Mouse (Mus musculus) hindbrain, postnatal 0 days (tissue): ENCODE measurements around the gene Nfib. TPM values are rescaled to one million over a fixed set of nuclear protein-coding genes. Genes with fewer than 3 reads are reported as not detected.

Experiments used
- ATAC-seq: fragments of 200-750 bp; cut with Nextera tagmentation; 2 replicates; pipeline ENCODE4 v1.8.0; 2017; ENCODE audit warnings: mild to moderate bottlenecking, moderate TSS enrichment, moderate library complexity
- DNase-seq: peaks from one replicate; pipeline ENCODE4 v3.0.0-alpha.2; 2015; ENCODE audit warnings: low spot score
- H3K27ac ChIP-seq: fragments of 300-500 bp; sonication (generic); 2 replicates; pipeline ENCODE4 v1.5.1; 2014; ENCODE audit warnings: mild to moderate bottlenecking
- H3K27me3 ChIP-seq: fragments of 300-500 bp; sonication (generic); 2 replicates; pipeline ENCODE4 v1.6.1; 2014; ENCODE audit warnings: low read length, mixed read lengths; ENCODE audit not compliant: insufficient read depth
- H3K36me3 ChIP-seq: fragments of 300-500 bp; sonication (generic); 2 replicates; pipeline ENCODE4 v1.6.1; 2014; ENCODE audit warnings: low read length, mixed read lengths; ENCODE audit not compliant: insufficient read depth
- H3K4me1 ChIP-seq: fragments of 300-500 bp; sonication (generic); 2 replicates; pipeline ENCODE4 v1.6.1; 2014; ENCODE audit warnings: antibody characterized with exemption, low read length, mixed read lengths; ENCODE audit not compliant: insufficient read depth
- H3K4me2 ChIP-seq: fragments of 300-500 bp; sonication (generic); 2 replicates; pipeline ENCODE4 v1.6.1; 2014; ENCODE audit warnings: low read depth, mild to moderate bottlenecking, low read length, moderate library complexity, mixed read lengths
- H3K4me3 ChIP-seq: fragments of 300-500 bp; sonication (generic); 2 replicates; pipeline ENCODE4 v1.5.1; 2014; ENCODE audit warnings: low read length
- H3K9ac ChIP-seq: fragments of 300-500 bp; sonication (generic); replicated peaks from 2 replicates; pipeline ENCODE4 v1.6.1; 2014; ENCODE audit warnings: mild to moderate bottlenecking, low read length, moderate library complexity, mixed read lengths
- H3K9me3 ChIP-seq: fragments of 300-500 bp; sonication (generic); 2 replicates; pipeline ENCODE4 v1.6.1; 2016; ENCODE audit warnings: low read length, mixed read lengths
- CTCF ChIP-seq: IDR thresholded peaks from 2 replicates; pipeline ENCODE4 v1.5.1; 2016; ENCODE audit warnings: antibody characterized with exemption, control low read depth, low read depth
- WGBS: fragments of 180-500 bp; shearing (Covaris S2); extraction: QIAGEN DNeasy Blood & Tissue Kit; methylation state at CpG from one replicate; pipeline ENCODE4 v1.1.7; 2014; 5-methylcytosine and 5-hydroxymethylcytosine counted together
- polyA plus RNA-seq: library from polyadenylated mRNA; unstranded; fragments of >200 nt; fragmentation: Nextera tagmentation; extraction: Ambion mirVana; gene quantifications from 2 replicates; pipeline ENCODE4 v1.2.1, GENCODE M21; 2015
- total RNA-seq: library from RNA; depleted of rRNA; stranded (reverse); fragments of >200 nt; gene quantifications from 2 replicates; pipeline ENCODE4 v1.2.3, GENCODE M21; 2014

Gene Nfib
- total and polyA plus RNA-seq, 2 experiments from 2014 or later = 69.8 to 112 TPM

DNA sequence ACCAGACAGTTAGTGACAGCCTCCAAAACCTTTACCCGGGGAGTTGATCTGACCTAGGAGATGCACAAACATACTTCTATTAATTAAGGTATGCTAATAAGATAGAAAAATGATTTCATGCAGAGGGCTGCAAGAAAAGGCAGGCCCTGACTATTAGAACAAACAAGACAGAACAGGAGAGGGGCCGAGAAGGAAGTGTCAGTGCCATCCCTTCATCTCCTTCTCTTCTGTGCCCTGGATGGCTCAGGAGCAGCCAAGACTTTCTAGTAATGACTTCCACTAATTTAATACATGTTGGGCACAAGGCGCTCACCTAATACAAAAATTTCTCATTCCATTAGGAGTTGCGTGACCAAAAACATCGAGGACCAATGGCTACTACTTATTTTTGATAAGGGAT is 118.9 kb downstream of the Nfib start:
- Histone ChIP-seq H3K36me3 (no peaks in the 10 kb centered on the region), H3K4me1 (peaks cover 7% of the 10 kb centered on the region), H3K4me2 (0 out of 2 replicates have a peak overlapping the region, but pooled peaks have one; percentile 46), H3K27ac (no peak overlapping the region), H3K4me3 (no peak overlapping the region), H3K27me3 (no peaks in the 10 kb centered on the region), H3K9ac (no peak overlapping the region), H3K9me3 (no peaks in the 10 kb centered on the region)
- ATAC-seq (no peak), DNase-seq (no peak)
- no peak for TF ChIP-seq CTCF
- WGBS = 83% methylated on average over 5 of the region's 5 CpGs

- 52% methylated on average over 9 of the region's 9 CpGs for WGBS
- DNase-seq = no peak
- Histone ChIP-seq H3K27me3 (no peaks in the 10 kb centered on the region), H3K9me3 (no peaks in the 10 kb centered on the region), H3K4me1 (peaks cover 4% of the 10 kb centered on the region), H3K27ac (no peak overlapping the region), H3K9ac (no peak overlapping the region), H3K4me3 (no peak overlapping the region), H3K36me3 (no peaks in the 10 kb centered on the region), H3K4me2 (0 out of 2 replicates have a peak overlapping the region, but pooled peaks have one; percentile 10)
- TF ChIP-seq CTCF = no peak
- ATAC-seq = no peak
Measured at GRCm38 (mm10) chr4:82585536-82585935, 120.0 kb downstream of the Nfib start.

DNA sequence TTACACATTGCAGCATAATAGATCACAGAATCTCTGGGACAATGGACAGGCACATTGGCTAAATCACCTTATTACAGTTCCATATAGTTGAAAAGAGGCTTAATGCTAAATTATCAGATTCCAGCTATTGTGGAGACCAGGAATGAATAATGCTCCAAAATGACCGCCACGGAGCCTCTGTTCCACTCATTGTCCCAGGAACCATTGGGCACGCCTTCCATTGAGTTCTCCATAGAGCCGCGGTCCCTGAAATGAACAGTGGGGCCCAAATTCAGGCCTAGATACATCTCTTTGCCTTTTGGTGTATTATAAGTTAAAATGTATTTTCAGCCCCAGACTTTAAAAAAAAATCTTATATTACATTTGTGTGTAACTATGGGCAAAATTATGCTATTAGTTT is 120.5 kb downstream of the Nfib start:
- Histone ChIP-seq H3K27ac (no peak overlapping the region; the same call in 1 of the 2 replicates), H3K36me3 (no peaks in the 10 kb centered on the region), H3K9ac (no peak overlapping the region), H3K4me1 (peaks cover 4% of the 10 kb centered on the region), H3K27me3 (no peaks in the 10 kb centered on the region), H3K4me3 (no peak overlapping the region), H3K9me3 (no peaks in the 10 kb centered on the region), H3K4me2 (peak overlapping the region; percentile 31; the same call in 1 of the 2 replicates)
- DNase-seq (no peak), ATAC-seq (no peak)
- 49% methylated on average over 5 of the region's 5 CpGs for WGBS
- no peak for TF ChIP-seq CTCF

- Histone ChIP-seq H3K9ac (no peak overlapping the region), H3K9me3 (no peaks in the 10 kb centered on the region), H3K4me2 (peak overlapping the region; percentile 31; the same call in 1 of the 2 replicates), H3K36me3 (no peaks in the 10 kb centered on the region), H3K4me1 (peaks cover 4% of the 10 kb centered on the region), H3K4me3 (no peak overlapping the region), H3K27ac (no peak overlapping the region), H3K27me3 (no peaks in the 10 kb centered on the region)
- WGBS = 17% methylated on average over 4 of the region's 4 CpGs
- DNase-seq = peak; percentile 79
- ATAC-seq = peak; percentile 73; the same call in 1 of the 2 replicates
- no peak for TF ChIP-seq CTCF
Measured at GRCm38 (mm10) chr4:82584548-82584947, 121.0 kb downstream of the Nfib start.

- DNase-seq (no peak), ATAC-seq (no peak)
- TF ChIP-seq CTCF = no peak
- Histone ChIP-seq H3K4me1 (no peaks in the 10 kb centered on the region), H3K4me3 (no peak overlapping the region), H3K4me2 (peak overlapping the region; percentile 25; the same call in 1 of the 2 replicates), H3K27ac (peak overlapping the region; percentile 15; the same call in 1 of the 2 replicates), H3K9me3 (no peaks in the 10 kb centered on the region), H3K27me3 (no peaks in the 10 kb centered on the region), H3K9ac (0 out of 2 replicates have a peak overlapping the region, but pooled peaks have one; percentile 17), H3K36me3 (no peaks in the 10 kb centered on the region)
- 38% methylated on average over 7 of the region's 7 CpGs for WGBS
Measured at GRCm38 (mm10) chr4:82573291-82573605, 132.3 kb downstream of the Nfib start.

DNA sequence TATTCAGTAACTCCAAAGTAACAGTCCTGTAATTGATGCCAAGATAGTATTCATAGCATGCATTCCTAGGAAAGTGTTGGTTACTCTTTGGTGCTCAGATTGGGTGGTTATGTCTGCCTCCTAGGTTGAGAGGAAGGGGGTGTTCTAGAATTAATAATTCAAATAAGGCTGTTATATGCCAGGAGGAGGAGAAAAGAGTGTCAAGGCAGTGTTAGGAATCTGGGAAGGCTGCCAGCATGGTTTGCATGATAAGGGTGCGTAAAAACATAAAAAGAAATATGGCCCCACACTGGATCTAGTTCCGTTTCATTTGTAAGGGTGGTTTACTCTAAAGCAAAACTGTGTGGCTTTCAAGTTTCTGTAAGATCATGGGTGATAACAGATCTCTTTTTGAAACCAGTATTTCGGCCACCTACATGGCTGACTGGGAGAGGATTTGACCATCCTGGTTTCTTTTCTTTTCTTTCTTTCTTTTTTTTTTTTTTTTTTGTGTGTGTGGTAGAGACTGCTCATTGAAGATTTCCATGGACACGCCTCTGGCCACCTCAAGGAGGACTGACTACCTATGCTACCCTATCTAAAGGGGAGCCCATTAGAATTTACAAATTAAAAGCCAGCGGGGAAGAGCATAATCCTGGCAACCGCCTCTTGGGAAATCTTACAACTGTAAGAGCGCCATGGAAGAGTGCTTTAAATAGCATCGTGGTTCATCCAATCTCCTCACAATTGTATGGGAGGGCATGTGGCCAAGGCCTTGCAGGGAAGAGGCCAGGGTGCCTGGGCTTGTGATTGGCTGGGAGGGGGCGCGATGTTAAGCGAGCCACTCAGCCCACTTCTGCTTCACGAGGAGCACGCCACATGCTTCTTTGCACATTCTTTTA is 132.9 kb downstream of the Nfib start:
- peak; percentile 45 for DNase-seq
- peak overlapping the region; percentile 25 for H3K4me2 ChIP-seq

GRCm38 (mm10) chr4:82558816-82559215 is 146.7 kb downstream of the Nfib start:
- 95% methylated on average over 2 of the region's 2 CpGs for WGBS
- Histone ChIP-seq H3K4me3 (no peak overlapping the region), H3K27ac (no peak overlapping the region)

More for the DNA sequence above, 132.9 kb downstream of the Nfib start:
- Histone ChIP-seq H3K9ac (0 out of 2 replicates have a peak overlapping the region, but pooled peaks have one; percentile 17), H3K36me3 (no peaks in the 10 kb centered on the region), H3K4me1 (no peaks in the 10 kb centered on the region), H3K27me3 (no peaks in the 10 kb centered on the region), H3K27ac (peak overlapping the region; percentile 15; the same call in 1 of the 2 replicates), H3K9me3 (no peaks in the 10 kb centered on the region), H3K4me3 (no peak overlapping the region)
- TF ChIP-seq CTCF = no peak
- ATAC-seq = peak; percentile 63; the same call in 1 of the 2 replicates
- WGBS = 41% methylated on average over 13 of the region's 13 CpGs

More at GRCm38 (mm10) chr4:82558816-82559215, 146.7 kb downstream of the Nfib start:
- no peak overlapping the region for H3K9ac ChIP-seq
- ATAC-seq (no peak), DNase-seq (no peak)
- no peaks in the 10 kb centered on the region for H3K9me3 ChIP-seq
- TF ChIP-seq CTCF = no peak
- no peak overlapping the region for H3K4me2 ChIP-seq
- no peaks in the 10 kb centered on the region for H3K4me1 ChIP-seq
- no peaks in the 10 kb centered on the region for H3K27me3 ChIP-seq
- H3K36me3 ChIP-seq = no peaks in the 10 kb centered on the region
